Mouse (Mus musculus): ENCODE measurements around the gene Nol6. TPM values are rescaled to one million over a fixed set of nuclear protein-coding genes. Genes with fewer than 3 reads are reported as not detected.
"Not testable (repeated sequence)": the region's sequence is repeated elsewhere in the genome, so short reads cannot be mapped to it uniquely, and the experiment has no call there.

Gene Nol6
- polyA plus RNA-seq, 1 experiment from 2014 or later: 24.9 TPM

DNA sequence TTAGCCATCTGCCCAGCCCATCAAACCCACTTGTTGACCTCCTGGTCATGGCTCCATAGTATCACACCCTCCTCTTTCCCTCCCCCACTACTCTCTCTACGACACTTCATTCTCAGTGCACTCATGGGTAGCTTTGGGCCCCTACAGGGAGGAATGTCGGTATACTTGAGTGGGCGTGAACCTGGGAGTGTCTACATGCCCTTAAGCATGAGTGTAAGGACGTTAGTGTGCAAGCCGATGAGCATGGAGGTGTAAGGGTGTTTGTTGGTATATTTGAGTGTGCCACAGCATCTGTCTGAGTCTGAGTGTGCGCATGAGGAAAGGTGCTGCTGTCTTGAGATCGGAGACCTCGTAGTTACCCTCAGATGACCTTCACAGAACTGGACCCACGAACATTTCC lies 37.3 kb downstream of the Nol6 start:
- Histone ChIP-seq H3K9ac (ENCODE audit: low read depth, low read length) (no peak overlapping the region), H3K4me2 (ENCODE audit: low read depth, low read length) (no peak overlapping the region), H3K27ac (replicated peaks; ENCODE audit: low read depth, low read length) (no peak overlapping the region), H3K36me3 (ENCODE audit: control insufficient read depth, insufficient read depth, low read length) (no peaks in the 10 kb centered on the region), H3K4me3 (ENCODE audit: low read depth, low read length) (no peak overlapping the region), H3K4me1 (ENCODE audit: control insufficient read depth, insufficient read depth, low read length) (no peaks in the 10 kb centered on the region), H3K27me3 (replicated peaks; ENCODE audit: control insufficient read depth, insufficient read depth, low read length) (no peaks in the 10 kb centered on the region), H3K9me3 (ENCODE audit: control insufficient read depth, low read length) (no peaks in the 10 kb centered on the region)
- ATAC-seq (ENCODE audit: low read depth): no peak
- 78% methylated on average over 9 of the region's 9 CpGs for WGBS
- no peak for DNase-seq (ENCODE audit: low spot score)

DNA sequence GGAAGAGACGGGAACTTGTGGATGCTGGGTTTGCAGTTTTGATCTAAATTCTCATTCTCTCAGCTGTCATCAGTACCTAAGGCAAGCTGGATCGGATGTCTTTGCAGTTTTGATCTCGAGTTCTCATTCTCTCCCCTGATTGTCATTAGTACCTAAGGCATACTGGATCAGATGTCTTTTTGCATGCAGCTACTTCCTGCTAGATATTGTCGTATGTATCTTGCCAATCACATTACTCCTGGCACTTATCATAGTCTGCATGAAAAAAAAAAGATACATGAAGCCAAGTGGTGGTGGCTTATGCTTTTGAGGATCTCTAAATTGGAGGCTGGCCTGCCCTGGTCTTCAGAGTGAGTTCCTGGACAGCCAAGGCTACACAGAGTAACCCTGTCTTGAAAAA lies 39.4 kb downstream of the Nol6 start:
- no peak for DNase-seq (ENCODE audit: low spot score)
- ATAC-seq (ENCODE audit: low read depth): no peak
- H3K36me3 ChIP-seq (ENCODE audit: control insufficient read depth, insufficient read depth, low read length): no peaks in the 10 kb centered on the region
- WGBS: 72% methylated on average over 4 of the region's 4 CpGs
- no peaks in the 10 kb centered on the region for H3K4me1 ChIP-seq (ENCODE audit: control insufficient read depth, insufficient read depth, low read length)
- H3K27ac ChIP-seq (replicated peaks; ENCODE audit: low read depth, low read length): no peak overlapping the region
- no peaks in the 10 kb centered on the region for H3K27me3 ChIP-seq (replicated peaks; ENCODE audit: control insufficient read depth, insufficient read depth, low read length)
- no peak overlapping the region for H3K4me2 ChIP-seq (ENCODE audit: low read depth, low read length)
- H3K9me3 ChIP-seq (ENCODE audit: control insufficient read depth, low read length): no peaks in the 10 kb centered on the region
- H3K9ac ChIP-seq (ENCODE audit: low read depth, low read length): no peak overlapping the region
- H3K4me3 ChIP-seq (ENCODE audit: low read depth, low read length): no peak overlapping the region

DNA sequence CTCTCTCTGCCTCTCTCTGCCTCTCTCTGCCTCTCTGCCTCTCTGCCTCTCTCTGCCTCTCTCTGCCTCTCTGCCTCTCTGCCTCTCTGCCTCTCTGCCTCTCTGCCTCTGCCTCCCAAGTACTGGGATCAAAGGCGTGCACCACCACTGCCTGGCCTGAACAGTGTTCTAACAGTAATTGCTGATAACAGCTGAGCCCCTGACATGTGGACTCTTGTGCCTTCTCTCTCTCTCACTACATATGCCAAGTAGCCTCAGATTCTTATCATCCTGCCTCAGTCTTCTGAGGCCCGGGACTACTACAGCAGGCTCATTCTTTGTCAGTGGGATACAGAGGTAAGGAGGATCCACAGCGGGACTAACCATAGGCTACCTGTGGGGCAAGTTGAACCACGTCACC lies 41.5 kb downstream of the Nol6 start:
- not testable (repeated sequence) for H3K4me2 ChIP-seq (ENCODE audit: low read depth, low read length); H3K27me3 ChIP-seq (replicated peaks; ENCODE audit: control insufficient read depth, insufficient read depth, low read length); DNase-seq (ENCODE audit: low spot score); H3K9ac ChIP-seq (ENCODE audit: low read depth, low read length); H3K4me3 ChIP-seq (ENCODE audit: low read depth, low read length); ATAC-seq (ENCODE audit: low read depth); H3K27ac ChIP-seq (replicated peaks; ENCODE audit: low read depth, low read length); H3K4me1 ChIP-seq (ENCODE audit: control insufficient read depth, insufficient read depth, low read length); H3K9me3 ChIP-seq (ENCODE audit: control insufficient read depth, low read length); H3K36me3 ChIP-seq (ENCODE audit: control insufficient read depth, insufficient read depth, low read length)
- WGBS: 62% methylated on average over 4 of the region's 4 CpGs

DNA sequence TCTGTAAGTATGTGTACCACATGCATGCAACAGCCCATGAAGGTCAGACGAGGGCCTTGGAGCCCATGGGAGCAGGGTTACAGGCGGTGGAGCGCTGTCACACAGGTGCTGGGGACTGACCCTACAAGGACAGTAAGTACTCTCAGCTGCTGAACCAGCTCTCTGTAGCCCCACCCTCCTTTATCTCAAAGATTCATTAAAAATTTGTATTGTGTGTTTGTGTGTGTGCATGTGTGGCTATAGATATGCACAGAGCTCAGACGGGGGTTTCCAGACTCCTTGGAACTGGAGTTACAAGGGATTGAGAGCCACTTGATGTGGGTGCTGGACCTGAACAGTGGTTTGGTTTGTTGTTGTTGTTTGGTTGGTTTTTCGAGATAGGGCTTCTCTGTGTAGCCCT lies 42.5 kb downstream of the Nol6 start:
- H3K4me1 ChIP-seq (ENCODE audit: control insufficient read depth, insufficient read depth, low read length): no peaks in the 10 kb centered on the region
- no peaks in the 10 kb centered on the region for H3K27me3 ChIP-seq (replicated peaks; ENCODE audit: control insufficient read depth, insufficient read depth, low read length)
- 79% methylated on average over 5 of the region's 5 CpGs for whole genome bisulfite sequencing

DNA sequence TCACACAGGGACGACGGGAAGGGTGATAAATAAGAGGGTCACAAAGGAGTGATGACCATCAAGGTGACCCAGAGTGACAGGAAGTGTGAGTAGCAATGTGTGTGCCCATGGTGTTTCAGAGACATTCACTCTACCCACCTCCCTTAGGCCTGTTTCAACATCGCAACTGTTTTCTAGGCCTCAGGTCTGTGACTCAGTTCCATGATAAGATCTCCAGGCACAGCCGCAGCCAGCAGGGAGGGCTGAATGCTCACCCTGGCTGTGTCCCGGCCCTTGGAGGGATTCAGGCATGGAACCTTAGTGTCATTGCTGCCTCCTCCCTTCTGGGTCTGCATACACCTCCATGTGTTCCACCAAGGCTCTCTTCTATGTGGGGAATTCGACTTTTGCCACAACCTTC lies 45.5 kb downstream of the Nol6 start:
- 63% methylated on average over 6 of the region's 6 CpGs for WGBS
- Histone ChIP-seq H3K27ac (replicated peaks; ENCODE audit: low read depth, low read length) (no peak overlapping the region), H3K36me3 (ENCODE audit: control insufficient read depth, insufficient read depth, low read length) (no peaks in the 10 kb centered on the region), H3K4me2 (ENCODE audit: low read depth, low read length) (no peak overlapping the region), H3K27me3 (replicated peaks; ENCODE audit: control insufficient read depth, insufficient read depth, low read length) (no peaks in the 10 kb centered on the region), H3K9me3 (ENCODE audit: control insufficient read depth, low read length) (no peaks in the 10 kb centered on the region), H3K4me3 (ENCODE audit: low read depth, low read length) (no peak overlapping the region), H3K4me1 (ENCODE audit: control insufficient read depth, insufficient read depth, low read length) (no peaks in the 10 kb centered on the region), H3K9ac (ENCODE audit: low read depth, low read length) (no peak overlapping the region)
- no peak for ATAC-seq (ENCODE audit: low read depth)
- no peak for DNase-seq (ENCODE audit: low spot score)

More for the DNA sequence above, 42.5 kb downstream of the Nol6 start:
- H3K36me3 ChIP-seq (ENCODE audit: control insufficient read depth, insufficient read depth, low read length): no peaks in the 10 kb centered on the region
- H3K4me2 ChIP-seq (ENCODE audit: low read depth, low read length): no peak overlapping the region
- H3K9ac ChIP-seq (ENCODE audit: low read depth, low read length): no peak overlapping the region
- DNase-seq (ENCODE audit: low spot score): no peak
- H3K4me3 ChIP-seq (ENCODE audit: low read depth, low read length): no peak overlapping the region
- no peaks in the 10 kb centered on the region for H3K9me3 ChIP-seq (ENCODE audit: control insufficient read depth, low read length)
- no peak overlapping the region for H3K27ac ChIP-seq (replicated peaks; ENCODE audit: low read depth, low read length)
- no peak for ATAC-seq (ENCODE audit: low read depth)

DNA sequence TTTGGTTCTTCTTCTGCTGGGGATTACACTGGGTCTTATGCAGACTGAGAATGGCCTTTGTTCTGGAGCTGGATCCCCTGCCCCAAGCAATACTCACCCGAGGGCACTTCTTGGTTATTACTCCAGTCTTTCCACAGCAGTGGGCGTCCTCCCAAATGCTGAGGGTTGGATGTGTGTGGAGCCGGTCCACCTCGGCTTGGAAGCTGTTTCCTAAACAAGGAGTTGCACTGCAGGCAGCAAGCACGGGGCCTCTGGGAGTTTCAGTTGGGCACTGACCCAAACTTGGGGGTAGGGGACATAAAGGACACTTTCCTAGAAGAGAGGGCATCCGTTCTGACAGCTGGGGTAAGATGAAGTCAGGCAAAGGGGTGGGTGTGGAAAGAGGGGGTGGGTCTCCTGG lies 49.8 kb downstream of the Nol6 start:
- no peak overlapping the region for H3K9ac ChIP-seq (ENCODE audit: low read depth, low read length)
- ATAC-seq (ENCODE audit: low read depth): no peak
- WGBS: 69% methylated on average over 6 of the region's 6 CpGs

DNA sequence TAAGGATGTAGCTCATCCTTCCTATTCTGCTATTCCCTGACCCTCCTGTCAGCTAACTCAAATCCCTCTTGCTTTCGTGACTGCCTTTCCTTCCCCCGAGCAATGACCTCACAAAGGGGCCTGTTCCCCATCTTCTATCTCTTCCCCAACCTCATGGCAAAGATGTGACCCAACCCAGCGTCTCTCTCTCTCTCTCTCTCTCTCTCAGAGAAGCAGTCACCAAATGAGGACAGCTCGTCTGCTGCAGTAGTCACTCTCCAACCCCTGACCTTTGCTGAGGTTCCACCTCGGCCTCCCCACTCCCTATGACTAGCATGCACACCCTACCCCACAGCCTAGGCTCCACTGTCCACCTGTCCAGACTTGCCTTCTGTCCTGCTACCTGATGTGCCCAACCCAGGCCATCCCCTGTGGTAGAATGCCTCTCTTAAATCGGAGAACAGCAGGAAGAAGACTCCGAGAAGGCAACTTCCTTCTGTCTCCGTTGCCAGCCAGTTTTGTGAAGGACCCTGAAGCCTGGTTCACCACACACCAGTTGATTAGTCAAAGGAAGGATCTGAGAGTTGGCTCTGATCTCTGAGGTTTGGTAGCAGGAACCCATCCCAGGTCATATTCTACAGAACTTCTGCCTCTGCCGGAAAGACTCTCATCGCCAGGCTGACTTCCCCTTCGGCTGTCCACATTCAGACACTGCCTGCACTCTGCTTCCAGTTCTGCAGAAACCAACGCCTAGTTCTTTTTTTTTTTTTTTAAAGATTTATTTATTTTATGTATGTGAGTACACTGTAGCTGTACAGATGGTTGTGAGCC lies 51.0 kb downstream of the Nol6 start:
- Histone ChIP-seq H3K9me3 (ENCODE audit: control insufficient read depth, low read length) (no peaks in the 10 kb centered on the region), H3K4me3 (ENCODE audit: low read depth, low read length) (no peak overlapping the region), H3K27me3 (replicated peaks; ENCODE audit: control insufficient read depth, insufficient read depth, low read length) (no peaks in the 10 kb centered on the region), H3K27ac (replicated peaks; ENCODE audit: low read depth, low read length) (no peak overlapping the region), H3K4me1 (ENCODE audit: control insufficient read depth, insufficient read depth, low read length) (no peaks in the 10 kb centered on the region), H3K4me2 (ENCODE audit: low read depth, low read length) (no peak overlapping the region), H3K36me3 (ENCODE audit: control insufficient read depth, insufficient read depth, low read length) (no peaks in the 10 kb centered on the region), H3K9ac (ENCODE audit: low read depth, low read length) (no peak overlapping the region)
- ATAC-seq (ENCODE audit: low read depth) (no peak), DNase-seq (ENCODE audit: low spot score) (no peak)
- 76% methylated on average over 12 of the region's 12 CpGs for WGBS

More for the DNA sequence above, 49.8 kb downstream of the Nol6 start:
- H3K4me1 ChIP-seq (ENCODE audit: control insufficient read depth, insufficient read depth, low read length): no peaks in the 10 kb centered on the region
- H3K4me2 ChIP-seq (ENCODE audit: low read depth, low read length): no peak overlapping the region
- H3K36me3 ChIP-seq (ENCODE audit: control insufficient read depth, insufficient read depth, low read length): no peaks in the 10 kb centered on the region
- DNase-seq (ENCODE audit: low spot score): no peak
- no peak overlapping the region for H3K27ac ChIP-seq (replicated peaks; ENCODE audit: low read depth, low read length)
- no peak overlapping the region for H3K4me3 ChIP-seq (ENCODE audit: low read depth, low read length)
- H3K27me3 ChIP-seq (replicated peaks; ENCODE audit: control insufficient read depth, insufficient read depth, low read length): no peaks in the 10 kb centered on the region
- H3K9me3 ChIP-seq (ENCODE audit: control insufficient read depth, low read length): no peaks in the 10 kb centered on the region

DNA sequence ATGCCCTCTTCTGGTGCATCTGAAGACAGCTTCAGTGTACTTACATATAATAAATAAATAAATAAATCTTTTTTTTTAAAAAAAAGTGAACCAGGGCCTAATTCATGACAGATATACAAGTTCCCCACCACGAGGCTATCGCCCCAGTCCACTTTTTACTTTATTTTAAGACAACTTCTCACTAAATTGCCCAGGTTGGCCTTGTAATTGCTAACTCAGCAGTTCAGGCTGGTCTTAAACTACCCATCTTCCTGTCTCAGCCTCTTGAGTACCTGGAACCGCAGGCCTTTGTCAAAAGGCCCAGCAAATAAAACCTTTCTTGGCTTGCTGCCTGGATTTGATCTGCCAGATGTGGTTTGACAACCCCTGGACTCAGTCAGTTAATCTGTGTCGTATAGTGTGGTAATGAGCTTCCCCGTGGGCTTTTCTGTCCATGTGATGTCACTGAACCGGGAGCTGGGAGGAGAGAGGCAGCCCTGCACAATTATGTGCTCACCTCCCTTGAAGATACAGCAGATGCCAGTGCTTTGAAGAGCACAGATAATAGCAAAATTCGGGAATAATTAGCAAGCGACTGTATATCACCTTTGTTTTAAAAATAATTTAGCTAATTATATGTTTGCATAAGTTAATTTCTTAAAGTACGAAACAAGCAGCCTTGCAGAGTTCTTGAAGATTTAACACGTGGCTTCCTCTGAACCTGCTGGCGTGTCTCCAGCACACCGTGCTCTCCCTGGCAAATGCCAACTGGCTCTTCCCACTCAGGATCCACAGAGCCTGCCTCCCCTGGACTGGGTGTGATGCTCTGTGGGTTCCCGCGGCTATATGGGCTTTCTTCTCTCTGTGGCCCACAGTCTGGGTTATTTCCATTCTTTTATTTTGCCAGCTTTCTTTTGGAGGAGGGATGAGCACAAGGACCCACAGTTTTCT lies 52.5 kb downstream of the Nol6 start:
- Histone ChIP-seq H3K4me1 (ENCODE audit: control insufficient read depth, insufficient read depth, low read length) (no peaks in the 10 kb centered on the region), H3K36me3 (ENCODE audit: control insufficient read depth, insufficient read depth, low read length) (no peaks in the 10 kb centered on the region), H3K9me3 (ENCODE audit: control insufficient read depth, low read length) (no peaks in the 10 kb centered on the region), H3K9ac (ENCODE audit: low read depth, low read length) (no peak overlapping the region), H3K4me2 (ENCODE audit: low read depth, low read length) (no peak overlapping the region), H3K4me3 (ENCODE audit: low read depth, low read length) (no peak overlapping the region), H3K27me3 (replicated peaks; ENCODE audit: control insufficient read depth, insufficient read depth, low read length) (no peaks in the 10 kb centered on the region), H3K27ac (replicated peaks; ENCODE audit: low read depth, low read length) (no peak overlapping the region)
- ATAC-seq (ENCODE audit: low read depth): no peak
- WGBS: 61% methylated on average over 14 of the region's 14 CpGs
- no peak for DNase-seq (ENCODE audit: low spot score)

All from embryonic facial prominence, embryonic 14.5 days (tissue).